Mouse (Mus musculus): Measurements from ENCODE around the gene Dip2b. TPM values are rescaled to one million over a fixed set of nuclear protein-coding genes. Genes with fewer than 3 reads are reported as not detected.

Dip2b gene
- polyA plus RNA-seq, 1 experiment from 2014 or later: 5.0 TPM

- no peak overlapping the region for H3K4me2 ChIP-seq (replicated peaks; ENCODE audit: low read depth)
- no peak overlapping the region for H3K9ac ChIP-seq (ENCODE audit: low read depth, low read length)
- no peak overlapping the region for H3K27ac ChIP-seq (ENCODE audit: low read depth, low read length)
- H3K4me3 ChIP-seq (ENCODE audit: low read depth, low read length): no peak overlapping the region
- H3K4me1 ChIP-seq (replicated peaks; ENCODE audit: control insufficient read depth, insufficient read depth, low read length): 0 out of 2 replicates have a peak, but pooled peaks cover 2% of the 10 kb centered on the region
- 90% methylated on average over 2 of the region's 2 CpGs for WGBS
- no peaks in the 10 kb centered on the region for H3K36me3 ChIP-seq (ENCODE audit: control insufficient read depth, insufficient read depth)
- no peaks in the 10 kb centered on the region for H3K9me3 ChIP-seq (ENCODE audit: control insufficient read depth)
- TF ChIP-seq CTCF (IDR thresholded peaks at IDR 0.05; ENCODE audit: low read depth): no peak
- no peaks in the 10 kb centered on the region for H3K27me3 ChIP-seq (replicated peaks; ENCODE audit: control insufficient read depth, insufficient read depth, low read length)
- ATAC-seq: no peak
Measured at GRCm38 (mm10) chr15:100029900-100030299, 8.6 kb upstream of the Dip2b start.

- Histone ChIP-seq H3K27ac (ENCODE audit: low read depth, low read length) (no peak overlapping the region), H3K4me1 (replicated peaks; ENCODE audit: control insufficient read depth, insufficient read depth, low read length) (0 out of 2 replicates have a peak, but pooled peaks cover 2% of the 10 kb centered on the region), H3K27me3 (replicated peaks; ENCODE audit: control insufficient read depth, insufficient read depth, low read length) (no peaks in the 10 kb centered on the region), H3K4me3 (ENCODE audit: low read depth, low read length) (no peak overlapping the region), H3K36me3 (ENCODE audit: control insufficient read depth, insufficient read depth) (no peaks in the 10 kb centered on the region), H3K9me3 (ENCODE audit: control insufficient read depth) (no peaks in the 10 kb centered on the region), H3K9ac (ENCODE audit: low read depth, low read length) (no peak overlapping the region), H3K4me2 (replicated peaks; ENCODE audit: low read depth) (no peak overlapping the region)
- 93% methylated on average over 3 of the region's 3 CpGs for WGBS
- no peak for ATAC-seq
- TF ChIP-seq CTCF (IDR thresholded peaks at IDR 0.05; ENCODE audit: low read depth): no peak
Measured at GRCm38 (mm10) chr15:100032546-100032945, 5.9 kb upstream of the Dip2b start.

GRCm38 (mm10) chr15:100039001-100039701 is 687 bp downstream of the Dip2b start:
- WGBS: under 1% methylated on average over 35 of the region's 36 CpGs
- peak overlapping the region; percentile 92 for H3K4me3 ChIP-seq (ENCODE audit: low read depth, low read length)
- H3K4me1 ChIP-seq (replicated peaks; ENCODE audit: control insufficient read depth, insufficient read depth, low read length): no peaks in the 10 kb centered on the region; the same call in none of the 2 replicates
- no peaks in the 10 kb centered on the region for H3K9me3 ChIP-seq (ENCODE audit: control insufficient read depth)
- ATAC-seq: peak; percentile 42
- peak overlapping the region; percentile 90 for H3K4me2 ChIP-seq (replicated peaks; ENCODE audit: low read depth)
- H3K27ac ChIP-seq (ENCODE audit: low read depth, low read length): peak overlapping the region; percentile 92
- TF ChIP-seq CTCF (IDR thresholded peaks at IDR 0.05; ENCODE audit: low read depth): no peak
- H3K36me3 ChIP-seq (ENCODE audit: control insufficient read depth, insufficient read depth): no peaks in the 10 kb centered on the region; the same call in 1 of the 2 replicates
- no peaks in the 10 kb centered on the region for H3K27me3 ChIP-seq (replicated peaks; ENCODE audit: control insufficient read depth, insufficient read depth, low read length)
- peak overlapping the region; percentile 90 for H3K9ac ChIP-seq (ENCODE audit: low read depth, low read length)

GRCm38 (mm10) chr15:100040541-100041266 is 2.2 kb downstream of the Dip2b start:
- 38% methylated on average over 14 of the region's 14 CpGs for WGBS

GRCm38 (mm10) chr15:100041267-100042047 is 3.0 kb downstream of the Dip2b start:
- Histone ChIP-seq H3K27me3 (replicated peaks; ENCODE audit: control insufficient read depth, insufficient read depth, low read length) (no peaks in the 10 kb centered on the region), H3K9ac (ENCODE audit: low read depth, low read length) (no peak overlapping the region), H3K4me2 (replicated peaks; ENCODE audit: low read depth) (peak overlapping the region; percentile 40), H3K9me3 (ENCODE audit: control insufficient read depth) (no peaks in the 10 kb centered on the region), H3K4me1 (replicated peaks; ENCODE audit: control insufficient read depth, insufficient read depth, low read length) (no peaks in the 10 kb centered on the region; the same call in none of the 2 replicates), H3K36me3 (ENCODE audit: control insufficient read depth, insufficient read depth) (no peaks in the 10 kb centered on the region; the same call in 1 of the 2 replicates), H3K4me3 (ENCODE audit: low read depth, low read length) (no peak overlapping the region), H3K27ac (ENCODE audit: low read depth, low read length) (peak overlapping the region; percentile 46)
- no peak for TF ChIP-seq CTCF (IDR thresholded peaks at IDR 0.05; ENCODE audit: low read depth)
- 28% methylated on average over 10 of the region's 10 CpGs for WGBS
- no peak for ATAC-seq

More at GRCm38 (mm10) chr15:100040541-100041266, 2.2 kb downstream of the Dip2b start:
- Histone ChIP-seq H3K9ac (ENCODE audit: low read depth, low read length) (no peak overlapping the region), H3K4me2 (replicated peaks; ENCODE audit: low read depth) (peak overlapping the region; percentile 90), H3K36me3 (ENCODE audit: control insufficient read depth, insufficient read depth) (no peaks in the 10 kb centered on the region; the same call in 1 of the 2 replicates), H3K27ac (ENCODE audit: low read depth, low read length) (peak overlapping the region; percentile 46; the same call in 1 of the 2 replicates), H3K9me3 (ENCODE audit: control insufficient read depth) (no peaks in the 10 kb centered on the region), H3K4me3 (ENCODE audit: low read depth, low read length) (no peak overlapping the region), H3K27me3 (replicated peaks; ENCODE audit: control insufficient read depth, insufficient read depth, low read length) (no peaks in the 10 kb centered on the region), H3K4me1 (replicated peaks; ENCODE audit: control insufficient read depth, insufficient read depth, low read length) (no peaks in the 10 kb centered on the region; the same call in none of the 2 replicates)
- no peak for TF ChIP-seq CTCF (IDR thresholded peaks at IDR 0.05; ENCODE audit: low read depth)
- ATAC-seq: no peak

Measured in intestine, postnatal 0 days (tissue).